Mouse (Mus musculus) brain, embryonic 14.5 days (tissue): ENCODE measurements at regions not wholly inside any gene's neighbourhood (a gene's known extent, or its start where the extent isn't known, plus 50 kb on each side); places are given as distances from the start of the nearest gene placed in this dataset.

Experiments
- DNase-seq: peaks from one replicate; pipeline ENCODE4 v3.0.0-alpha.2; 2011; ENCODE audit warnings: low read depth
- CTCF ChIP-seq: fragments of 200-500 bp; IDR thresholded peaks from 2 replicates; pipeline ENCODE4 v1.5.1; 2012; ENCODE audit warnings: inconsistent platforms, mild to moderate bottlenecking, moderate library complexity, borderline replicate concordance; ENCODE audit not compliant: insufficient read depth, insufficient read length; ENCODE audit errors: extremely low read depth
- POLR2A ChIP-seq: fragments of 200-500 bp; IDR thresholded peaks from 2 replicates; pipeline ENCODE4 v1.6.1; 2012; ENCODE audit warnings: mild to moderate bottlenecking, inconsistent platforms, borderline replicate concordance; ENCODE audit not compliant: poor library complexity, insufficient read depth, insufficient read length, severe bottlenecking; ENCODE audit errors: extremely low read depth

- DNase-seq: peak; percentile 93
- no peak for TF ChIP-seq POLR2A
- TF ChIP-seq CTCF: no peak
Observed at GRCm38 (mm10) chr12:39073289-39074022, 294.3 kb downstream of the Etv1 start.

GRCm38 (mm10) chr12:39086285-39086684 lies 307.1 kb downstream of the Etv1 start:
- no peak for DNase-seq
- TF ChIP-seq POLR2A: no peak
- no peak for TF ChIP-seq CTCF

- no peak for TF ChIP-seq CTCF
- no peak for TF ChIP-seq POLR2A
Observed at GRCm38 (mm10) chr12:39094638-39095230, 315.6 kb downstream of the Etv1 start.

GRCm38 (mm10) chr12:39123391-39124095 lies 344.4 kb downstream of the Etv1 start:
- no peak for TF ChIP-seq POLR2A
- no peak for TF ChIP-seq CTCF
- no peak for DNase-seq

More at GRCm38 (mm10) chr12:39094638-39095230, 315.6 kb downstream of the Etv1 start:
- DNase-seq: no peak

- TF ChIP-seq POLR2A (no peak), CTCF (no peak)
- peak; percentile 11 for DNase-seq
Observed at GRCm38 (mm10) chr12:39154689-39155088, 375.5 kb downstream of the Etv1 start.

GRCm38 (mm10) chr12:39176958-39177357 lies 397.8 kb downstream of the Etv1 start:
- DNase-seq: peak; percentile 29
- TF ChIP-seq CTCF (no peak), POLR2A (no peak)

- peak; percentile 31 for DNase-seq
- TF ChIP-seq CTCF (no peak), POLR2A (no peak)
Observed at GRCm38 (mm10) chr12:39224073-39224472, 444.9 kb downstream of the Etv1 start.

GRCm38 (mm10) chr12:39256605-39257004 lies 477.4 kb downstream of the Etv1 start:
- peak; percentile 14 for DNase-seq
- TF ChIP-seq POLR2A: no peak
- TF ChIP-seq CTCF: no peak

GRCm38 (mm10) chr12:39257571-39257970 lies 478.4 kb downstream of the Etv1 start:
- TF ChIP-seq POLR2A (no peak), CTCF (no peak)
- no peak for DNase-seq

- TF ChIP-seq CTCF: no peak
- no peak for TF ChIP-seq POLR2A
- DNase-seq: no peak
Observed at GRCm38 (mm10) chr12:39289676-39290075, 510.5 kb downstream of the Etv1 start.

GRCm38 (mm10) chr12:39301351-39302212 lies 522.4 kb downstream of the Etv1 start:
- TF ChIP-seq POLR2A (no peak), CTCF (no peak)
- DNase-seq: peak; percentile 94

GRCm38 (mm10) chr12:39302213-39302591 lies 523.0 kb downstream of the Etv1 start:
- TF ChIP-seq CTCF (no peak), POLR2A (no peak)
- peak; percentile 71 for DNase-seq
